Mouse (Mus musculus) cerebellum, adult 2 months (tissue): ENCODE data around the gene Dapk2.

ENCODE experiments used
- CTCF ChIP-seq: fragments of 200-500 bp; IDR thresholded peaks from 2 replicates; pipeline ENCODE4 v1.5.1; 2011; ENCODE audit warnings: low read depth, mild to moderate bottlenecking, control low read depth, low read length, moderate library complexity, borderline replicate concordance; ENCODE audit not compliant: insufficient read depth
- POLR2A ChIP-seq: fragments of 200-500 bp; IDR thresholded peaks from 2 replicates; pipeline ENCODE4 v1.6.1; 2011; ENCODE audit warnings: low read length, control low read depth, borderline replicate concordance; ENCODE audit not compliant: insufficient read depth

GRCm38 (mm10) chr9:66174985-66175384, 17.0 kb downstream of the Dapk2 start:
- TF ChIP-seq CTCF (no peak), POLR2A (no peak)
